Mouse (Mus musculus): ENCODE data around the gene Nrap. TPM values are rescaled to one million over a fixed set of nuclear protein-coding genes. Genes with fewer than 3 reads are reported as not detected.

The Nrap gene
- polyA plus RNA-seq, 1 experiment from 2014 or later, result 0.32 TPM

GRCm38 (mm10) chr19:56342006-56342405 is 47.8 kb downstream of the Nrap start:
- Histone ChIP-seq H3K9me3 (replicated peaks; ENCODE audit: control insufficient read depth, low read length) (no peaks in the 10 kb centered on the region), H3K4me1 (ENCODE audit: control insufficient read depth, low read depth, low read length) (no peaks in the 10 kb centered on the region), H3K4me3 (ENCODE audit: low read depth, low read length) (no peak overlapping the region), H3K9ac (ENCODE audit: low read depth, low read length) (no peak overlapping the region), H3K4me2 (ENCODE audit: low read depth, low read length) (no peak overlapping the region), H3K36me3 (ENCODE audit: control insufficient read depth, insufficient read depth) (no peaks in the 10 kb centered on the region), H3K27me3 (ENCODE audit: control insufficient read depth, insufficient read depth, low read depth, low read length) (no peaks in the 10 kb centered on the region), H3K27ac (ENCODE audit: low read length) (no peak overlapping the region)
- ATAC-seq (ENCODE audit: low read depth), result no peak
- WGBS (ENCODE audit: insufficient replicate concordance), result 59% methylated on average over 8 of the region's 8 CpGs

- H3K9me3 ChIP-seq (replicated peaks; ENCODE audit: control insufficient read depth, low read length), result no peaks in the 10 kb centered on the region
- no peaks in the 10 kb centered on the region for H3K36me3 ChIP-seq (ENCODE audit: control insufficient read depth, insufficient read depth)
- no peaks in the 10 kb centered on the region for H3K4me1 ChIP-seq (ENCODE audit: control insufficient read depth, low read depth, low read length)
- H3K27ac ChIP-seq (ENCODE audit: low read length), result no peak overlapping the region
- no peak overlapping the region for H3K4me3 ChIP-seq (ENCODE audit: low read depth, low read length)
- no peaks in the 10 kb centered on the region for H3K27me3 ChIP-seq (ENCODE audit: control insufficient read depth, insufficient read depth, low read depth, low read length)
- ATAC-seq (ENCODE audit: low read depth), result no peak
- 62% methylated on average over 12 of the region's 12 CpGs for WGBS (ENCODE audit: insufficient replicate concordance)
- no peak overlapping the region for H3K9ac ChIP-seq (ENCODE audit: low read depth, low read length)
- no peak overlapping the region for H3K4me2 ChIP-seq (ENCODE audit: low read depth, low read length)
Observed at GRCm38 (mm10) chr19:56336826-56337225, 53.0 kb downstream of the Nrap start.

- H3K36me3 ChIP-seq (ENCODE audit: control insufficient read depth, insufficient read depth), result no peaks in the 10 kb centered on the region
- WGBS (ENCODE audit: insufficient replicate concordance), result 72% methylated on average over 17 of the region's 17 CpGs
Observed at GRCm38 (mm10) chr19:56336321-56336720, 53.5 kb downstream of the Nrap start.

DNA sequence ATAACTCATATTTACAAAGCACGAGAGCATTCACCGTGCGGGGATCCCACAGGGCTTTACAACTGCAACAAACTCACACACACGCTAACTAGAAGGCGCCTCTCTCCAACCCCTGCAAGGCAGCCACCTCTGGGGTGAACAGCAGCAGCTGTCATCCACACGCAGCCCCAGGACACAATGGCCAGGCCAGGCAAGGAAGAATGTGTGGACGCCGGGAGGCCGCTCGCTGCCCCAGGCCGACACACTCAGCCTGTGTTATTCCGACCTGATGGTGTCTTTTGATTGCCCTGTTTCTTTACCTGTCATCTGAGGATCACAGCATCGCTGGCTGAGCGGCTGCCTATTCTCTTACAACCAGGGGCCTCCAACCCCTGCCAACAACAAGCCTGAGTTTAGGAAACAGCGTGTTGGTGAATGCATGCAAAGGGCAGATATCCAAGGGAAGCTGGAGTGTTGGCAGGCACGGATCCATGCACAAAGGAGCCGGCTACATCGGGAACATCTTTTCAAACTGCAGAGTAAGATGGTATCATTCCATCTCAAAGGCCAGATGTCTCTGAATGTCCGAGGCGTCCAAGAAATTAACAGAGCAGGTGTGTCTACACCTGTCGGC is 63.5 kb downstream of the Nrap start:
- Histone ChIP-seq H3K27ac (ENCODE audit: low read length) (no peak overlapping the region), H3K4me3 (ENCODE audit: low read depth, low read length) (no peak overlapping the region), H3K4me2 (ENCODE audit: low read depth, low read length) (no peak overlapping the region), H3K27me3 (ENCODE audit: control insufficient read depth, insufficient read depth, low read depth, low read length) (no peaks in the 10 kb centered on the region), H3K36me3 (ENCODE audit: control insufficient read depth, insufficient read depth) (no peaks in the 10 kb centered on the region), H3K9me3 (replicated peaks; ENCODE audit: control insufficient read depth, low read length) (no peaks in the 10 kb centered on the region), H3K4me1 (ENCODE audit: control insufficient read depth, low read depth, low read length) (no peaks in the 10 kb centered on the region), H3K9ac (ENCODE audit: low read depth, low read length) (no peak overlapping the region)
- WGBS (ENCODE audit: insufficient replicate concordance), result 73% methylated on average over 21 of the region's 21 CpGs
- no peak for ATAC-seq (ENCODE audit: low read depth)

More at GRCm38 (mm10) chr19:56336321-56336720, 53.5 kb downstream of the Nrap start:
- Histone ChIP-seq H3K27me3 (ENCODE audit: control insufficient read depth, insufficient read depth, low read depth, low read length) (no peaks in the 10 kb centered on the region), H3K4me2 (ENCODE audit: low read depth, low read length) (no peak overlapping the region), H3K4me3 (ENCODE audit: low read depth, low read length) (no peak overlapping the region), H3K9me3 (replicated peaks; ENCODE audit: control insufficient read depth, low read length) (no peaks in the 10 kb centered on the region), H3K9ac (ENCODE audit: low read depth, low read length) (no peak overlapping the region), H3K27ac (ENCODE audit: low read length) (no peak overlapping the region), H3K4me1 (ENCODE audit: control insufficient read depth, low read depth, low read length) (no peaks in the 10 kb centered on the region)
- no peak for ATAC-seq (ENCODE audit: low read depth)

DNA sequence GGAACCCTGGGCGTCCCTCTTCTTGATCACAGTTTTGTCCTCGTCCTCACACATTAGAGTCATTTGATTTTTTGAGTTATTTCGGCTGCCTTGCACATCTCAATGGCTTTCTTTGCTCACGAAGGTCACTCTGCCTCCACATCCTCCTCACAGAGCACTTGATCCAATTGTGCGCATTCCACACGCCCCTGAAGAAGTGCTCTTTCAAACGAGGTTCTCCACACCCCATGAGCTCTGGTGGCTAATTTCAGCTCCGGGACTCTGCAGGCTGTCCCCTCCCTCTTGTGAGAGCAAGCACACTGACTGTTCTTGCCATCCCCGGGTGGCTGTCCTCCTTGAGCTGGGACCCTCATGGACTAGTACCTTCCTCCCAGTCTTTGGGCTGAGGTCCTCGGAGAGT is 64.2 kb downstream of the Nrap start:
- no peak for ATAC-seq (ENCODE audit: low read depth)
- no peaks in the 10 kb centered on the region for H3K27me3 ChIP-seq (ENCODE audit: control insufficient read depth, insufficient read depth, low read depth, low read length)
- H3K27ac ChIP-seq (ENCODE audit: low read length), result no peak overlapping the region
- 64% methylated on average over 10 of the region's 10 CpGs for WGBS (ENCODE audit: insufficient replicate concordance)
- H3K4me2 ChIP-seq (ENCODE audit: low read depth, low read length), result no peak overlapping the region
- no peaks in the 10 kb centered on the region for H3K36me3 ChIP-seq (ENCODE audit: control insufficient read depth, insufficient read depth)
- H3K9me3 ChIP-seq (replicated peaks; ENCODE audit: control insufficient read depth, low read length), result no peaks in the 10 kb centered on the region
- H3K9ac ChIP-seq (ENCODE audit: low read depth, low read length), result no peak overlapping the region
- no peak overlapping the region for H3K4me3 ChIP-seq (ENCODE audit: low read depth, low read length)
- H3K4me1 ChIP-seq (ENCODE audit: control insufficient read depth, low read depth, low read length), result no peaks in the 10 kb centered on the region

DNA sequence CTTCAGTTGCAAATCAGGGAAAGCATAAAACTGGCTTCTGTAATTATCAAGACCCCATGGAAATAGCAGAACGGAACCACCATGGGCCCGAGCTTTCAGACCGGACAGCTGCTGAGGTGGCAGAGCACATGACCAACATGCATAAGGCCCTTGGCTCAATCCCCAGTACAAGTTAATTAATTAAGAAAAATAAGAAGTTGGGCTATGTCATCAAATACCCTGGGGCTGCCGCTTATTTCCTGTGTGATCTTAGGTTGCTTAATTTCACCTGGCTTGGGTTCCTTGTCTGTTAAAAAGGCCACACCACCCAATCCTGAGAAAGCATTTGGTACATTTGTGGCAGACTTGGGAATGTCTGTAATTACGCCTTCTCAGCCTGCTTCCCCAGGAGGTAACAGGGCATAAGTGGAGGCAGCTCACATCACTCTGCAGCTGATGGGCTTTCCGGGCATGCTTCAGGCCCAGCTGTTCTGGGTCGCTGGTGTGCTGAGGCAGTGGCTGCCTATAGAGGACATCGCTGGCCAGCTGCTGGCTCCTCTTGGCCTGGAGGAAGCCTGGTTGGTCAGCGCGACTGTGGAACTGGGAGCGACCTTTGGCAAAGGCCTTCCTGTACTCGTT is 68.4 kb downstream of the Nrap start:
- no peak overlapping the region for H3K27ac ChIP-seq (ENCODE audit: low read length)
- WGBS (ENCODE audit: insufficient replicate concordance), result 67% methylated on average over 12 of the region's 12 CpGs
- H3K36me3 ChIP-seq (ENCODE audit: control insufficient read depth, insufficient read depth), result no peaks in the 10 kb centered on the region
- no peak overlapping the region for H3K9ac ChIP-seq (ENCODE audit: low read depth, low read length)
- no peaks in the 10 kb centered on the region for H3K9me3 ChIP-seq (replicated peaks; ENCODE audit: control insufficient read depth, low read length)
- no peak overlapping the region for H3K4me2 ChIP-seq (ENCODE audit: low read depth, low read length)
- no peaks in the 10 kb centered on the region for H3K27me3 ChIP-seq (ENCODE audit: control insufficient read depth, insufficient read depth, low read depth, low read length)
- no peak for ATAC-seq (ENCODE audit: low read depth)
- no peak overlapping the region for H3K4me3 ChIP-seq (ENCODE audit: low read depth, low read length)
- peaks cover 3% of the 10 kb centered on the region; the same call in 1 of the 2 replicates for H3K4me1 ChIP-seq (ENCODE audit: control insufficient read depth, low read depth, low read length)

GRCm38 (mm10) chr19:56320186-56320860 is 69.5 kb downstream of the Nrap start:
- no peak overlapping the region for H3K9ac ChIP-seq (ENCODE audit: low read depth, low read length)
- 36% methylated on average over 26 of the region's 26 CpGs for WGBS (ENCODE audit: insufficient replicate concordance)

GRCm38 (mm10) chr19:56319629-56320028 is 70.2 kb downstream of the Nrap start:
- Histone ChIP-seq H3K27ac (ENCODE audit: low read length) (no peak overlapping the region), H3K4me2 (ENCODE audit: low read depth, low read length) (0 out of 2 replicates have a peak overlapping the region, but pooled peaks have one; percentile 28), H3K36me3 (ENCODE audit: control insufficient read depth, insufficient read depth) (no peaks in the 10 kb centered on the region), H3K9me3 (replicated peaks; ENCODE audit: control insufficient read depth, low read length) (no peaks in the 10 kb centered on the region), H3K4me1 (ENCODE audit: control insufficient read depth, low read depth, low read length) (peaks cover 3% of the 10 kb centered on the region; the same call in 1 of the 2 replicates), H3K9ac (ENCODE audit: low read depth, low read length) (no peak overlapping the region), H3K27me3 (ENCODE audit: control insufficient read depth, insufficient read depth, low read depth, low read length) (no peaks in the 10 kb centered on the region), H3K4me3 (ENCODE audit: low read depth, low read length) (no peak overlapping the region)
- ATAC-seq (ENCODE audit: low read depth), result peak; percentile 47
- WGBS (ENCODE audit: insufficient replicate concordance), result 29% methylated on average over 6 of the region's 6 CpGs

More at GRCm38 (mm10) chr19:56320186-56320860, 69.5 kb downstream of the Nrap start:
- no peaks in the 10 kb centered on the region for H3K27me3 ChIP-seq (ENCODE audit: control insufficient read depth, insufficient read depth, low read depth, low read length)
- ATAC-seq (ENCODE audit: low read depth), result no peak
- H3K9me3 ChIP-seq (replicated peaks; ENCODE audit: control insufficient read depth, low read length), result no peaks in the 10 kb centered on the region
- H3K4me3 ChIP-seq (ENCODE audit: low read depth, low read length), result no peak overlapping the region
- peaks cover 3% of the 10 kb centered on the region; the same call in 1 of the 2 replicates for H3K4me1 ChIP-seq (ENCODE audit: control insufficient read depth, low read depth, low read length)
- H3K4me2 ChIP-seq (ENCODE audit: low read depth, low read length), result peak overlapping the region; percentile 28
- H3K36me3 ChIP-seq (ENCODE audit: control insufficient read depth, insufficient read depth), result no peaks in the 10 kb centered on the region
- no peak overlapping the region for H3K27ac ChIP-seq (ENCODE audit: low read length)

- Histone ChIP-seq H3K4me1 (ENCODE audit: control insufficient read depth, low read depth, low read length) (peaks cover 3% of the 10 kb centered on the region; the same call in 1 of the 2 replicates), H3K27me3 (ENCODE audit: control insufficient read depth, insufficient read depth, low read depth, low read length) (no peaks in the 10 kb centered on the region), H3K4me2 (ENCODE audit: low read depth, low read length) (no peak overlapping the region), H3K9ac (ENCODE audit: low read depth, low read length) (no peak overlapping the region), H3K36me3 (ENCODE audit: control insufficient read depth, insufficient read depth) (no peaks in the 10 kb centered on the region), H3K27ac (ENCODE audit: low read length) (no peak overlapping the region), H3K4me3 (ENCODE audit: low read depth, low read length) (no peak overlapping the region), H3K9me3 (replicated peaks; ENCODE audit: control insufficient read depth, low read length) (no peaks in the 10 kb centered on the region)
- WGBS (ENCODE audit: insufficient replicate concordance), result 57% methylated on average over 7 of the region's 7 CpGs
- ATAC-seq (ENCODE audit: low read depth), result no peak
Observed at GRCm38 (mm10) chr19:56319219-56319618, 70.6 kb downstream of the Nrap start.
